Mouse (Mus musculus): ENCODE measurements around the gene Ciz1. TPM values are rescaled to one million over a fixed set of nuclear protein-coding genes. Genes with fewer than 3 reads are reported as not detected.
"Not testable (repeated sequence)": the region's sequence is repeated elsewhere in the genome, so short reads cannot be mapped to it uniquely, and the experiment has no call there.

Gene Ciz1
- polyA plus RNA-seq, 1 experiment from 2014 or later = 24.8 TPM

DNA sequence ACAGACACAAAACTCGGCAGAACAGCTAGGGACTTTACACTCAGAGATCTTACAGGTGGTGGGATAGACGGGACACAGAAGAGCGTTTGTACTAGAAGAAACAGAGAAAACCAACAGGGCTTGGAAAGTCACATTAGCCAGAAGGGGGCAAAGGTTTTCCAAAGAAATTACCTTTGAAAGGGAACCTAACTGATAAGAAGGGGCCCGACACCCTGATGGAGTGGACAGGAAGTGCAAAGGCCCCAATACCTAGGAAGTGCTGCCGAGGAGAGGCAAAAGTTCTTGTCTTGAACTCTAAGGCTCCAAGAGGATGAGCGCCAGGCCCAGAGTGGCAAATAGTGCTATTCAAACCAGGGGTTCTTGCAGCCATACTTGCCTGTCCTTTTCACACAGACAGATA, 1.7 kb downstream of the Ciz1 start:
- no peak for ATAC-seq
- WGBS (ENCODE audit: insufficient replicate concordance) = 43% methylated on average over 6 of the region's 6 CpGs
- Histone ChIP-seq H3K9me3 (replicated peaks) (no peaks in the 10 kb centered on the region), H3K4me3 (no peak overlapping the region), H3K4me2 (peak overlapping the region; percentile 87), H3K9ac (peak overlapping the region; percentile 62; the same call in 1 of the 2 replicates), H3K27ac (no peak overlapping the region), H3K27me3 (replicated peaks) (peaks cover 47% of the 10 kb centered on the region), H3K4me1 (peaks cover 26% of the 10 kb centered on the region), H3K36me3 (no peaks in the 10 kb centered on the region)

DNA sequence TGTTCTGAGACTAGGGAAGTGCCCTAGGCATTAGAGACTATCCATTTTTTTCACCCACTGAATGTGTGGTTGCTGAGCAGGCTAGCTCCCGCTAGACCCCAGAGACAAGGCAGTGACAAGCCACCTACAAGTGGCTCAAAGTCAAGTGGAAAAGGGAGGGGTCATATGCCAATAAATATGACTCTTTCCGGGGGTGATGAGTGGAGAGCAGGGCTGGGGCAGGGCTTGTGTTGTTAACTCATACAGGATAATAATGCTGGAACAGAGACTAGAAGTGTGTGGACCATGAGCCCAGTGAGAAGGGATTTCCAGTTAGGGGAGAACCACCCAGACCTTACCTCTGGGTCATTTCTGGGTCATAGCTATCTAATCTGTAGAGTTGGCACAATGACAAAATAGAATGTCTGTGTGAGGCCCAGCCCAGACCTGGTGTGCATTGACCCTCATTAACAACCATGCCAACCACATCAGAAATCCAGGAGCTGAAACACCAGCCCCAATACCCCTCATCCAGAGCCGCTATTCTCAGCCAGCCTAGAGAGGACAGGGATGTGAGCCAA, 2.3 kb downstream of the Ciz1 start:
- Histone ChIP-seq H3K27ac (no peak overlapping the region), H3K36me3 (no peaks in the 10 kb centered on the region), H3K9me3 (replicated peaks) (no peaks in the 10 kb centered on the region), H3K9ac (no peak overlapping the region), H3K27me3 (replicated peaks) (peaks cover 42% of the 10 kb centered on the region), H3K4me1 (peaks cover 26% of the 10 kb centered on the region), H3K4me3 (no peak overlapping the region), H3K4me2 (no peak overlapping the region)
- 75% methylated on average over 3 of the region's 3 CpGs for WGBS (ENCODE audit: insufficient replicate concordance)
- ATAC-seq = no peak

DNA sequence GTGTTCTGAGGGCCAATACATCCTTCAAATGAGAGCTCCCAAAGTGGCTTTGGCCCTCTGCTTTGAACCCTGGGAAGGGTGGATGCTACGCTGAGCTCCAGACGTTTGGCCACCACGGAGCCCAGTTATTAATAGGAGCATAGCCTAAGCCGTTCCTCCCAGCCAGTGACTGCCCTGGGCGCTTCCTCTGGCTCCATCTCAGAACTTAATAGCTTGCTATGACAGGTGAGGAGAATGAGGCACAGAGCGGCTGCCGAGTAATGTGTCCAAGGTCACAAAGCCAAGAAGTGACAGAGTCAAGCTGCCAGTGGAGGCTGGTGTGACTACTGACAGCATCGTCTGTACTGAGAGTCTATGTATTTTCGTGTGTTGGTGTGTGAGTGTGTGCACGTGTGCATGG, 4.1 kb downstream of the Ciz1 start:
- ATAC-seq = no peak
- Histone ChIP-seq H3K27me3 (replicated peaks) (peaks cover 24% of the 10 kb centered on the region), H3K27ac (no peak overlapping the region), H3K4me3 (no peak overlapping the region), H3K9me3 (replicated peaks) (no peaks in the 10 kb centered on the region), H3K9ac (no peak overlapping the region), H3K4me1 (peaks cover 30% of the 10 kb centered on the region), H3K4me2 (no peak overlapping the region), H3K36me3 (no peaks in the 10 kb centered on the region)
- 72% methylated on average over 10 of the region's 10 CpGs for WGBS (ENCODE audit: insufficient replicate concordance)

DNA sequence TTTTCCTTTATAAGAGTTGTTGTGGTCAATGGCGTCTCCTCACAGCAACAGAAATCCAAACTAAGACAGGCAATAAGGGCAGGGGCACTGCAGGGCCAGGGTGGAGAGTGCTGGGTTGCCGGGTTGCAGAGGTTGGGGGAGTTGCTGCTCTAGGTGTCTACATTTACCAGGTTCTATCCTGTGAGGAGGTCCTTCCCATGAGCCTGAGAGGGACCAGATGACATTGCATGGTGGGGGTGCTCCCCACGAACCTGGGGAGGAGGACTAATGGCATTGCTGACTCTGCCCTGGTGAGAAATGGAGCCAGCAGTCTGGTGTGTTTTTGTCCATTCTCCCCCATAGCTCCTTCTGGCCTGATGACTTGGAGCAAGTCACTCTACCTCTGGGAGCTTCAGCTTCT, 5.6 kb downstream of the Ciz1 start:
- H3K27ac ChIP-seq = no peak overlapping the region
- no peaks in the 10 kb centered on the region for H3K9me3 ChIP-seq (replicated peaks)
- no peak overlapping the region for H3K9ac ChIP-seq
- no peak overlapping the region for H3K4me3 ChIP-seq
- H3K36me3 ChIP-seq = no peaks in the 10 kb centered on the region
- peaks cover 31% of the 10 kb centered on the region for H3K4me1 ChIP-seq
- H3K27me3 ChIP-seq (replicated peaks) = peaks cover 9% of the 10 kb centered on the region
- H3K4me2 ChIP-seq = no peak overlapping the region
- WGBS (ENCODE audit: insufficient replicate concordance) = 42% methylated on average over 3 of the region's 3 CpGs
- no peak for ATAC-seq

DNA sequence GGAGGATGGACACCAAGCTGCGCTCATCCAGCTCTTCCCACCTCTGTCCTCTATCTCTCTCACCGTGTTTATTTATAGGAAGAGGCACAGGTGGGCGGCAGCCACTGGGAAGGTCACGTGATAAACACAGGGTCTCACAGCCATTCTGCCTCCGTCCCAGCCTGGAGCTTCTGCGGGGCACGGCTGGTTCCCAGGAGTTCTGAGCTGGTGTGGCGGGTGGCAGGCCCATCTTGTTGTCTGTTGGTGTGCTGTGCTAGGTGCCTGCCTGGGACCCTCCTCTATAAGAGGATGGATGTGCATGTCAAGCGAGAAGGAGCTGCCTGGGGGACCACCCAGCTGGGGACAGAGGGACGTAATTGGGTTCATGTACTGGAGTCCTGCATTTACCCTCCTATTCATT, 6.3 kb downstream of the Ciz1 start:
- Histone ChIP-seq H3K9me3 (replicated peaks) (no peaks in the 10 kb centered on the region), H3K4me3 (no peak overlapping the region), H3K27me3 (replicated peaks) (0 out of 2 replicates have a peak, but pooled peaks cover 4% of the 10 kb centered on the region), H3K36me3 (no peaks in the 10 kb centered on the region), H3K27ac (no peak overlapping the region), H3K4me1 (peaks cover 27% of the 10 kb centered on the region), H3K9ac (no peak overlapping the region), H3K4me2 (no peak overlapping the region)
- no peak for ATAC-seq
- WGBS (ENCODE audit: insufficient replicate concordance) = 53% methylated on average over 10 of the region's 10 CpGs

DNA sequence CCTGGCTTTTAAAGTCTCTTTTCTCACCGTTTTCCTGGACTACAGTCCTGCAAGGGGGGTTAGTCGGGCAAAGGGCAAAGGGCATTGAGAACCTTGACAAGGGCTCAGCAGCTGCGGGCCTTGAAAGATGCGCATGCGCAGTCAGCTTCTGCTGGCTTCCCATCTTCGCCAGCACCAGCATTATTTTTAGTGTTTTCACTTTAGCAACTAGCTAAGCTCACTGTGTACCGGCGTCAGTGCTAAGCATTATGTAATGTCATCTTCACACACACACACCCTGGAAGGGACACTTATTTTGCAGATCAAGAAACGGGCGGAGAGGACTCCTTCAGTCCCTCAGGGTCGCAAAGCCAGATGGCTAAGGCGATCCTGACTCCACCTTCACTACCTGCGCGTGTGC, 8.6 kb downstream of the Ciz1 start:
- 5% methylated on average over 14 of the region's 14 CpGs for WGBS (ENCODE audit: insufficient replicate concordance)
- peaks cover 31% of the 10 kb centered on the region for H3K4me1 ChIP-seq
- H3K36me3 ChIP-seq = peaks cover 16% of the 10 kb centered on the region
- H3K4me2 ChIP-seq = peak overlapping the region; percentile 93
- H3K4me3 ChIP-seq = peak overlapping the region; percentile 69
- 0 out of 2 replicates have a peak, but pooled peaks cover 4% of the 10 kb centered on the region for H3K27me3 ChIP-seq (replicated peaks)
- H3K9ac ChIP-seq = peak overlapping the region; percentile 72
- no peaks in the 10 kb centered on the region for H3K9me3 ChIP-seq (replicated peaks)
- ATAC-seq = no peak
- peak overlapping the region; percentile 81 for H3K27ac ChIP-seq

DNA sequence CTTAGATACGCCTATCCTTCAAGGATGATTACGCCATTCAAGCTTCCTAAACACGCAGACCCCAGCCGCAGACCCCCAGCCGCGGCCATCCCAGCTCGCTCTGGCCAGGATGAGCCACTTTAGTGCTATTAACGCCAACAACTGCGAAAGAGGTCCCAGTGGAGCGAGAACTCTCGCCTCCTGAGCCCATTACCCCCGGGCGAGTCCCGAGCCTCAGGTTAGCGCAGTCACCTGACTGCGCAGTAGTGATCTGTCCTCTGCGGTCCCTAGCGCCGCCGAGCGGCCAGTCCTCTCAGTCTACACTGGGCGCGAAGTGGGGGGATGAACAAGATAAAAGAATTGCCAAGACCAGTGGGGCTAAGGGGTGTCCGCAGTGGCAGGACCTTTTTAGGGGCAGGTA, 9.3 kb downstream of the Ciz1 start:
- WGBS (ENCODE audit: insufficient replicate concordance) = under 1% methylated on average over 24 of the region's 24 CpGs
- no peaks in the 10 kb centered on the region for H3K9me3 ChIP-seq (replicated peaks)
- H3K4me2 ChIP-seq = peak overlapping the region; percentile 93
- peak overlapping the region; percentile 72 for H3K9ac ChIP-seq
- H3K36me3 ChIP-seq = peaks cover 23% of the 10 kb centered on the region
- H3K4me1 ChIP-seq = peaks cover 33% of the 10 kb centered on the region
- peak overlapping the region; percentile 69 for H3K4me3 ChIP-seq
- ATAC-seq = peak; percentile 82
- 0 out of 2 replicates have a peak, but pooled peaks cover 4% of the 10 kb centered on the region for H3K27me3 ChIP-seq (replicated peaks)
- H3K27ac ChIP-seq = peak overlapping the region; percentile 81

DNA sequence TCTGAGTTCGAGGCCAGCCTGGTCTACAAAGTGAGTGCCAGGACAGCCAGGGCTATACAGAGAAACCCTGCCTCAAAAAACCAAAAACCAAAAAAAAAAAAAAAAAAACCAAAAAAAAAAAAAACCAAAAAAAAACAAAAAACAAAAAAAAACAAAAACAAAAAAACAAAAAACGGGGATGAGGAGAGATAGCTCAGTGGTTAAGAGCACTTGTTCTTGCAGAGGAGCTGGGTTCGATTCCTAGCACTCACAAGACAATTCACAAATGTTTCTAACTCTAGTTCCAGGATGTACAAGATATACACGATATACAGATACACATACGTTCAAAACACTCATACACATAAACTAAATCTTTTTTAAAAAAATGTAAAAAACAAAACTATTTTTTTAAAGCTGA, 10.1 kb downstream of the Ciz1 start:
- H3K9ac ChIP-seq = peak overlapping the region; percentile 85
- H3K27me3 ChIP-seq (replicated peaks); ATAC-seq; H3K9me3 ChIP-seq (replicated peaks): not testable (repeated sequence)
- H3K27ac ChIP-seq = peak overlapping the region; percentile 93
- WGBS (ENCODE audit: insufficient replicate concordance) = 23% methylated on average over 5 of the region's 5 CpGs
- peak overlapping the region; percentile 78 for H3K4me3 ChIP-seq
- peaks cover 30% of the 10 kb centered on the region for H3K36me3 ChIP-seq
- H3K4me1 ChIP-seq = peaks cover 33% of the 10 kb centered on the region
- peak overlapping the region; percentile 93 for H3K4me2 ChIP-seq

DNA sequence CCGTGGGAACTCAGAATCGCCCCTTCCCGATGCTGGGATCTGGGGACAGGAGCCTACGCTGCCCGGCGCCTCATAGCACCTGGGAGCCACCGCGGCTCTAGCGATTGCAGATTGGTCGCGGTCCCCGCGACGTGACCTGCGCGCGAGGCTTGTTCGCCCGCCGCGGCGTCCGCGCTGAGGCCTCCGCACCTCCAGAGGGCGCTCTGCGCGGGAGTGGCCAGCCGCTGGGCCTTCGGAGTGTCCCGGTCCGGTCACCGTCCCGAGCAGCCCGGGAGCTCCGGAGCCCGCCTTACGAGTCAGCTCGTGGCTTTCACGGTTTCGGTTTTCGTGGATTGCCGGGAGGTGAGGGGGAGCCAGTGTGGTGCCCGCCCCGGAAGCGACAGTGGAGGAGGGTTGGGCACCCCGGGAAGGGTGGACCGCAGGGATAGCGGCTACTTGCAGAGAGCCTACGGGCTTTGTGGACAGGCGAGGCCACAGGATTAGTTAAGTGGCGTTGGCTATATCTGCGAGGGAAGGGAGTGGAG, 10.8 kb downstream of the Ciz1 start:
- Histone ChIP-seq H3K4me2 (peak overlapping the region; percentile 93), H3K9ac (peak overlapping the region; percentile 85), H3K4me1 (peaks cover 33% of the 10 kb centered on the region), H3K4me3 (peak overlapping the region; percentile 78), H3K27ac (peak overlapping the region; percentile 93), H3K36me3 (peaks cover 36% of the 10 kb centered on the region), H3K9me3 (replicated peaks) (no peaks in the 10 kb centered on the region), H3K27me3 (replicated peaks) (0 out of 2 replicates have a peak, but pooled peaks cover 4% of the 10 kb centered on the region)
- under 1% methylated on average over 53 of the region's 53 CpGs for WGBS (ENCODE audit: insufficient replicate concordance)
- peak; percentile 73 for ATAC-seq

DNA sequence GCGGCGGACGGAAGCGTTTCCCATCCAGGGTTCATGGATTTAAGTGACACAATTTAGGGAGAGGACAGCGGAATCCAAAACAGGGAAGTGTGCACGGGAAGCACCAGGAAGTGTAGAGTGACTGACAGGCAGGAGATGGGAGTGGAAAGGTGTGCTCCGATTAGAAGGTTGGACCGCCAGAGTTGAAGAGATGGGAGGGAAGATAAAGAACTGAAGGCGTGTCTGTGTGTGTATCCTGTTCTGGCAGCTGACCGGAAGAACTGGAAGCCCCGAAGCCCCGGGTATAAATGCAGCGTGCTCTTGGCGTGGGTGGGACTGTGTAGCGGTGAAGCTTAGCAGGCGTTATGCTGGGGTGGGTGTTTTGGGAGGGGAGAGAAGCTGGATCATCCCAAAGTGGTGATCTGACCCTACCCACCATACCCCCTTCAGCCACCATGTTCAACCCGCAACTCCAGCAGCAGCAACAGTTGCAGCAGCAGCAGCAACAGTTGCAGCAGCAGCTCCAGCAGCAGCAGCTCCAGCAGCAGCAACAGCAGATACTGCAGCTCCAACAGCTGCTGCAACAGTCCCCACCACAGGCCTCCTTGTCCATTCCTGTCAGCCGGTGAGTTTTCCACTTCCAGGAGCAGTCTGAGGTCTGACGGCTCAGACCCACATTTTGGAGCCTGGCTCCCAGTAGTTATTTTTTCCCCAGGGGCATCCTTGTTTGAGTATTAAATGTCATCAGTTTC, 11.4 kb downstream of the Ciz1 start:
- WGBS (ENCODE audit: insufficient replicate concordance) = 10% methylated on average over 19 of the region's 19 CpGs
- peak overlapping the region; percentile 85 for H3K9ac ChIP-seq
- peaks cover 42% of the 10 kb centered on the region for H3K36me3 ChIP-seq
- peak overlapping the region; percentile 93 for H3K27ac ChIP-seq
- peak overlapping the region; percentile 93 for H3K4me2 ChIP-seq
- ATAC-seq = peak; percentile 50
- peak overlapping the region; percentile 78 for H3K4me3 ChIP-seq
- no peaks in the 10 kb centered on the region for H3K9me3 ChIP-seq (replicated peaks)
- H3K4me1 ChIP-seq = peaks cover 33% of the 10 kb centered on the region
- no peaks in the 10 kb centered on the region for H3K27me3 ChIP-seq (replicated peaks)

DNA sequence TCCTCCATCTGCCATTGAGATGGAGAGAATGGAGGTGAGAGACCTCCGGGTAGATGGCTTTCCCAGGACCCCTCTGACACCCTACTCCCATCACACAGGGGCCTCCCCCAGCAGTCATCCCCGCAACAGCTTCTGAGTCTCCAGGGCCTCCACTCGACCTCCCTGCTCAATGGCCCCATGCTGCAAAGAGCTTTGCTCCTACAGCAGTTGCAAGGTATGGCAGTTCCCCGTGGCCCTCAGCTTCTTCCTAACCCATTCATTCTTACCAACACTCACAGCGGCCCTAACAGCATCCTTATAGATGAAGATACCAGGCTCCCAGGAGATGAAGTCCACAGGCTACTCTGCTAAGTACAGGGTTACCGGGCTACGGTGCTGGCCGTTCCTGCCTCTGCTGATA, 12.0 kb downstream of the Ciz1 start:
- peak overlapping the region; percentile 78 for H3K4me3 ChIP-seq
- peaks cover 47% of the 10 kb centered on the region for H3K36me3 ChIP-seq
- ATAC-seq = no peak
- WGBS (ENCODE audit: insufficient replicate concordance) = 57% methylated on average over 8 of the region's 8 CpGs
- peaks cover 33% of the 10 kb centered on the region for H3K4me1 ChIP-seq
- no peaks in the 10 kb centered on the region for H3K9me3 ChIP-seq (replicated peaks)
- H3K27me3 ChIP-seq (replicated peaks) = no peaks in the 10 kb centered on the region
- H3K4me2 ChIP-seq = peak overlapping the region; percentile 93
- peak overlapping the region; percentile 93 for H3K27ac ChIP-seq
- H3K9ac ChIP-seq = peak overlapping the region; percentile 85

DNA sequence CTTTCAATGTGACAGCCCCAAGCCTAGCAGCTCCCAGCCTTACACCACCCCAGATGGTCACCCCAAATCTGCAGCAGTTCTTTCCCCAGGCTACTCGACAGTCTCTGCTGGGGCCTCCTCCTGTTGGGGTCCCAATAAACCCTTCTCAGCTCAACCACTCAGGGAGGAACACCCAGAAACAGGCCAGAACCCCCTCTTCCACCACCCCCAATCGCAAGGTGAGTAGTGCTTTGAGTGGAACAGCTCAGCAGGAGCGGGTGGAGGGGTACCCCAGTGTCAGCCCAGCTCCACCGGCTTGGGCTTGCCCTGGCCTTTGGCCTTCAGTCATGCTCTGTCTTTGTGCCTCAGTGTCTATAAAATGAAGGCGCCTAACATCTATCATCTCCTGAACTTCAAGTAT, 15.2 kb downstream of the Ciz1 start:
- Histone ChIP-seq H3K4me3 (no peak overlapping the region), H3K27ac (no peak overlapping the region), H3K9ac (no peak overlapping the region), H3K4me2 (no peak overlapping the region), H3K27me3 (replicated peaks) (no peaks in the 10 kb centered on the region), H3K9me3 (replicated peaks) (no peaks in the 10 kb centered on the region), H3K36me3 (peaks cover 79% of the 10 kb centered on the region), H3K4me1 (peaks cover 20% of the 10 kb centered on the region)
- ATAC-seq = no peak
- 82% methylated on average over 5 of the region's 5 CpGs for WGBS (ENCODE audit: insufficient replicate concordance)

Measured in liver, embryonic 12.5 days (tissue).